Mouse (Mus musculus) embryonic facial prominence, embryonic 12.5 days (tissue): ENCODE data around the gene Gm10337. TPM values are rescaled to one million over a fixed set of nuclear protein-coding genes. Genes with fewer than 3 reads are reported as not detected.

Source experiments
- ATAC-seq: fragments of 200-750 bp; cut with Nextera tagmentation; 2 replicates; pipeline ENCODE4 v1.8.0; 2017; ENCODE audit not compliant: insufficient number of reproducible peaks, insufficient read depth, low FRiP score, low TSS enrichment
- H3K27ac ChIP-seq: fragments of 300-500 bp; sonication (generic); 2 replicates; pipeline ENCODE4 v1.5.1; 2016; ENCODE audit warnings: mild to moderate bottlenecking
- H3K27me3 ChIP-seq: fragments of 300-500 bp; sonication (generic); 2 replicates; pipeline ENCODE4 v1.6.1; 2016; ENCODE audit warnings: mild to moderate bottlenecking, moderate library complexity
- H3K36me3 ChIP-seq: fragments of 300-500 bp; sonication (generic); 2 replicates; pipeline ENCODE4 v1.6.1; 2016; ENCODE audit warnings: mild to moderate bottlenecking
- H3K4me1 ChIP-seq: fragments of 300-500 bp; sonication (generic); 2 replicates; pipeline ENCODE4 v1.6.1; 2016
- H3K4me2 ChIP-seq: fragments of 300-500 bp; sonication (generic); replicated peaks from 2 replicates; pipeline ENCODE4 v1.6.1; 2016; ENCODE audit warnings: mild to moderate bottlenecking, moderate library complexity
- H3K4me3 ChIP-seq: fragments of 300-500 bp; sonication (generic); 2 replicates; pipeline ENCODE4 v1.5.1; 2016; ENCODE audit warnings: mild to moderate bottlenecking
- H3K9ac ChIP-seq: fragments of 300-500 bp; sonication (generic); 2 replicates; pipeline ENCODE4 v1.6.1; 2016; ENCODE audit warnings: mild to moderate bottlenecking, moderate library complexity
- H3K9me3 ChIP-seq: fragments of 300-500 bp; sonication (generic); 2 replicates; pipeline ENCODE4 v1.6.1; 2016; ENCODE audit warnings: mild to moderate bottlenecking, moderate library complexity
- WGBS: fragments of 180-500 bp; shearing (Covaris S2); methylation state at CpG from one replicate; pipeline ENCODE4 v1.1.7; 2016; 5-methylcytosine and 5-hydroxymethylcytosine counted together
- polyA plus RNA-seq: library from polyadenylated mRNA; unstranded; fragments of >200 nt; fragmentation: Nextera tagmentation; extraction: Ambion mirVana; gene quantifications from 2 replicates; pipeline ENCODE4 v1.2.1, GENCODE M21; 2016

The Gm10337 gene
- polyA plus RNA-seq, 1 experiment from 2014 or later = not detected

DNA sequence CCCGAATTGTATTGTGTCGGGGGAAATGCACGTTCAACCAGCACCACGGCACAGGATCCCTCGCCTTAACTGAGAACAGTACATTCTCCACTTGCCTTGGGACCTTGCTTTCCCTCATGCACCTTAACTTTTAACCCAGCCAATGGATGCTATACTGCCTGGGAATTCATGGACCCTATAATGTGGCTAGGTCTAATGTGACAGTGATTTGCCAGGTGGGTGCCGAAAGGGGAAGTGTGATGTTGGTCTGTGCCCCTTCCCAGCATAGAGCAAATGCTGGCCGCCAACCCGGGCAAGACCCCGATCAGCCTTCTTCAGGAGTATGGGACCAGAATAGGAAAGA is 15.3 kb downstream of the Gm10337 start:
- H3K9me3 ChIP-seq = no peaks in the 10 kb centered on the region
- peak overlapping the region; percentile 99 for H3K27ac ChIP-seq
- peak overlapping the region; percentile 81 for H3K9ac ChIP-seq
- peaks cover 26% of the 10 kb centered on the region for H3K4me1 ChIP-seq
- ATAC-seq = no peak
- H3K27me3 ChIP-seq = no peaks in the 10 kb centered on the region
- H3K36me3 ChIP-seq = peaks cover 28% of the 10 kb centered on the region
- WGBS = 15% methylated on average over 9 of the region's 9 CpGs
- H3K4me3 ChIP-seq = peak overlapping the region; percentile 53
- peak overlapping the region; percentile 86 for H3K4me2 ChIP-seq

DNA sequence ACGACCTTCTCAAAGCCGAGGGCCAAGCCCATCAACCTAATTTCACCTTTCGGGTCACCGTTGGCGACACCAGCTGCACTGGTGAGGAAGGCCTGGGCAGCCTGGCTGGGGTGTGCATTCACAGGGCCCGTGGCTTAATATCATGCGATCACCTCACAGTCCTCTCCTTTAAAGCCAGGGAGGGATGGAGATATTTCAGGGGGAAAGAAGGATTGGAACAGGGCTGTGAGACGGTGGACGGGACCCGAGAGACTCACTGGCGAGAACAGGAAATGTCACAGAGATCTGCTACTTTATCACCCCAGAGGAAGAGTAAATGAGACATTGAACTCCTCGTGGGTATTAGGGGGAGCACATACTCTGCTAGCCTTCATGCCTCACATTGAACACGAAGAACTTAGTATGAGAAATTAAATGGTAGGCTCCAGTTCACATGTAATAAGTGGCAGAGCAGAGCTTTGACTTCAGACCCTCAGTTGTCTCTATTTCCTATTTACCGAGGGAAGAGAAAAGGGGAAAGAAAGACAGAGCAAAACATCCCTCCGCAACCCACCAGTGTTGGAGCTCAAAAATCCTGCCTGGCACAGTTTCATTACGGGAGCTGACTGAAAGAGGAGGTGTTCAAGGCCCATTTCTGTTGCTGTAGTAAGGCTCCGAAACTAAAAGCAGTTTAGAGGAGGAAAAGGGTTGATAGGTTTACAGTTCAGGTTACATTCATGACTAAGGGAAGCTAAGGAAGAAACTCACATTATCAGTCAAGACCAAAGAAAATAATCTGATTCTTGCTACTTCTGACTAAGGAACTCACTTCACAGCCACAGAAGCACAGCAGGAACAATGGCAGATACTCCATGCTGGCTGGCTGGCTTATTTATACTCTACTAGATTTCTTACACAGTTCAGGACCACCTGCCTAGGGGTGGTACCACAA is 16.0 kb downstream of the Gm10337 start:
- 68% methylated on average over 17 of the region's 17 CpGs for WGBS
- H3K36me3 ChIP-seq = peaks cover 34% of the 10 kb centered on the region
- peak overlapping the region; percentile 81 for H3K9ac ChIP-seq

DNA sequence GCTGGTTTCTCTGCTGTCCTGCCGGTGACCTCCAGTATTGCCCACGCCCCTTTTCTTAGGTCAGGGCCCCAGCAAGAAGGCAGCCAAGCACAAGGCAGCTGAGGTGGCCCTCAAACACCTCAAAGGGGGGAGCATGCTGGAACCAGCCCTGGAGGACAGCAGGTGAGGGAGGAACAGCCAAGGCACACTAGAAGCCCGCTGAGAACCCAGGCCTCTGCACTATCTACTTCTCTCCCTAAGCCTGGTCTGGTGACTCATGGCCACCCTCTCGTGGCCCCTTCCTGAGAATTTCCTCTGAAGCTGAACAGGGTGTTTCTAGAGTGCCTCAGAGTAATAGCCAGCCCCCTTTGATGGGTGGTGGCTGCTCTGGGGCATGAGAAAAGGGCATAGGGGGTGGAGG is 16.9 kb downstream of the Gm10337 start:
- Histone ChIP-seq H3K36me3 (peaks cover 37% of the 10 kb centered on the region), H3K27me3 (no peaks in the 10 kb centered on the region), H3K4me3 (no peak overlapping the region), H3K27ac (no peak overlapping the region), H3K4me2 (no peak overlapping the region), H3K9me3 (no peaks in the 10 kb centered on the region), H3K9ac (peak overlapping the region; percentile 21; the same call in 1 of the 2 replicates), H3K4me1 (peaks cover 23% of the 10 kb centered on the region)
- 84% methylated on average over 4 of the region's 4 CpGs for WGBS
- no peak for ATAC-seq

More for the DNA sequence above, 16.0 kb downstream of the Gm10337 start:
- H3K9me3 ChIP-seq = no peaks in the 10 kb centered on the region
- H3K27ac ChIP-seq = peak overlapping the region; percentile 99; the same call in 1 of the 2 replicates
- no peaks in the 10 kb centered on the region for H3K27me3 ChIP-seq
- H3K4me1 ChIP-seq = peaks cover 26% of the 10 kb centered on the region
- no peak for ATAC-seq
- peak overlapping the region; percentile 53 for H3K4me3 ChIP-seq
- H3K4me2 ChIP-seq = peak overlapping the region; percentile 86

DNA sequence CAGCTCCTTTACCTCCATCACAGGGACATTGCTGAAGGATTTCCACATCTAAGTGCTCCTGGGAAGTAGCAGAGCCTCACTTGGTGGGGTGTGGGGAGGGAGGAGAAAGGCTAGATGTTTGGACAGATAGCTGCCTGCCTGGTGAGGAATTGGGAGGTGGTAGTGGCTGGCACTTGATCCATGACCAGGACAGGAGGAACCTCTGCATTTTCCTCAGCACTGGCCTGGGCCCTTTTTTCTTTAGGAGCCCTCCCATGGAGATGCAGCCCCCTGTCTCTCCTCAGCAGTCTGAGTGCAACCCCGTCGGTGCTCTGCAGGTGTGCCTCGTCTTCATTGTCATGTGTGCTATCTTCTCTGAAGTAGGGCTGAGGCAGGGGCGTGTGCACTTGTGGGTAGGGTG is 18.0 kb downstream of the Gm10337 start:
- Histone ChIP-seq H3K9me3 (no peaks in the 10 kb centered on the region), H3K36me3 (peaks cover 37% of the 10 kb centered on the region), H3K4me3 (no peak overlapping the region), H3K9ac (no peak overlapping the region), H3K4me1 (peaks cover 14% of the 10 kb centered on the region), H3K4me2 (no peak overlapping the region), H3K27ac (no peak overlapping the region), H3K27me3 (no peaks in the 10 kb centered on the region)
- no peak for ATAC-seq
- 94% methylated on average over 4 of the region's 4 CpGs for WGBS

DNA sequence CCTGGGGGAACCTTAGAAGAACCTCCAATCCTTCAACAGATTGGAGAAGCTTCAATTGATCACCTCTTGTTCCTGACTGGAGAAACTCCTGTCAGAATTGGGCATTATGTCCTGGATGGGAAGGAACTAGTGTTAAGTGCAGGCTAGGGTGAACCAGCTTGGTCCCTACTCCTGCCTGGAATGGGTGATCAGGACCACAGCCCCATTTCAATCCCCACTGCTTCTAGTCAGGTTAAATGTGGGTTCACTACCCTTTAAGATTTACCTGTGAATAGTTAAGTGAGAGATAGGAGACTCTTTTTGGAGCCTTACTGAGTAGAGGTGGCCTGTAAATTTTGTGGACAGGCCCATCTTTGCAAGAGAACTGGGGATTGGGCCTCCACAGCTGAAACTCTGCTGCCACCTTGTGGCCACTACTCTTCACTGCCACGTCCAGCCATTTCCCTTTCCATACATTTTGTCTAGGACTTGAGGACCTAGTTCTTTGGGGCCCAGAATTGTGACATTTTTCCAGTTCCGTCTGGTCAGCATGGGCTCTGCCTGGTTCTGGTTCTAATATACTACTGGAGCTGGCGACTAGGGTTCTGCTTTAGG is 21.5 kb downstream of the Gm10337 start, which contains the start of gene Npff:
TSS of gene Npff (minus strand) at position 51 of the 594 bp plus-strand sequence.
- Histone ChIP-seq H3K9ac (no peak within 1 kb of the TSS), H3K27me3 (no peaks in the 10 kb centered on the region), H3K36me3 (peaks cover 64% of the 10 kb centered on the region), H3K4me3 (no peak within 1 kb of the TSS), H3K4me1 (0 out of 2 replicates have a peak, but pooled peaks cover 4% of the 10 kb centered on the region), H3K27ac (no peak within 1 kb of the TSS), H3K4me2 (no peak within 1 kb of the TSS), H3K9me3 (no peaks in the 10 kb centered on the region)
- WGBS = 6% methylated on average over 3 of the region's 3 CpGs
- no peak for ATAC-seq

DNA sequence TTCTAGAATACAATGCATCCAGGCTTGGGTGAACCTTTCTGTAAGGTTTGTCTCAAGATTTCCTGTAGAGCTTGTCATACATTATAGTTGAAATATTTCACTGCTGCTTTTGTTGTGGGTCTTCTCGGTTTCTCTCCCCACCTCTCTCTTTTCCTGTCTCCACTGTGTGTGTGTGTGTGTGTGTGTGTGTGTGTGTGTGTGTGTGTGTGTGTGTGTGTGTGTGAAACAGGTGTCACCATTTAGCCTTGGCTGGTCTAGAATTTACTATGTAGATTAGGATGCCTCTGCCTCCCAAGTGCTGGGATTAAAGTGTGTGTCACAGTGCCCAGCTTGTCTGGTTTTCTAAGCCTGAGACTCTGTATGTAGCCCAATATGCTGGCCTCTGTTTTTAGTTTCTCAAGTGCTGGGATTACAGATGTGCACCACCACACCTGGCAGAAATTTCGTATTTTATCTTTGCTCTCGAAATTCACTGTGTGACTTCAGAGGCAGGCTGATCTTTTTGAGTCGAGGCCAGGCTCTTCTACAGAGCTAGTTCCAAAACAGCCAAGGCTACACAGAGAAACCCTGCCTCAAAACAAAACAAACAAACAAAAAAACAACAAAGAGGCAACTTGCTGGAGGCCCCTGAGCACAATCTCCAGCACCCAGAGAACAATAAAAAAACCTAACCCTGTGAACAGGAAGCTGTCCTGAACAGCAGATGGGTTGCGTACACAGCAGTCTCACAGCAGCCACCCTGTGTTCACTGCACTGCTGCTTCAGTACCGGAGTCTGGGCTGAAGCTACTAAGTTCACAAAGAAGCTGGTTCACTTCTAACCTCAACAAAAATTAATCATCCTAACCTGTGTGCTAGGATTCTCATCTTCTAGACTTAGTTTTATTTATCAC is 22.8 kb downstream of the Gm10337 start:
- 82% methylated on average over 6 of the region's 6 CpGs for WGBS
- H3K36me3 ChIP-seq = peaks cover 62% of the 10 kb centered on the region
- H3K9ac ChIP-seq = no peak overlapping the region
- H3K9me3 ChIP-seq = no peaks in the 10 kb centered on the region
- H3K4me3 ChIP-seq = no peak overlapping the region
- no peaks in the 10 kb centered on the region for H3K4me1 ChIP-seq
- H3K27me3 ChIP-seq = no peaks in the 10 kb centered on the region
- no peak for ATAC-seq
- H3K27ac ChIP-seq = no peak overlapping the region
- no peak overlapping the region for H3K4me2 ChIP-seq

DNA sequence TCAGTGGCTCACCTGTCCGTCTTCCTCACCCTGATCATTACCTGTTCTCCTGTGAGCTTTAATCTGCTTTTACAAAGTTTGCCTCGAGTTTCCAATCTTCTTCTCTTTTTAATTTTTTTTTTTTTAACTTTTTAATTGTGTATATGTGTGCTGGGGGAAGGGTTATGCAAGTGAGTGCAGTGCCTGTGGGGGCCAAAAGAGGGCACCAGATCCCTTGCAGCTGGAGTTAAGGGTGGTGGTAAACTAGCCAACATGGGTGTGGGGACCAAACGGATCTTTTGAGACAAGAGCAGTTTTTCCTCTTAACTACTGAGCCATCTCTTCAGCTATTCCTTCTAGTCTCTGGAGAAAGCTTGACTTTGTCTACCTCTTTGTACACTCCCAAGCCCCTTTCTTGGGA is 24.4 kb downstream of the Gm10337 start:
- Histone ChIP-seq H3K27ac (no peak overlapping the region), H3K27me3 (no peaks in the 10 kb centered on the region), H3K9ac (no peak overlapping the region), H3K4me1 (no peaks in the 10 kb centered on the region), H3K4me2 (no peak overlapping the region), H3K4me3 (no peak overlapping the region), H3K36me3 (peaks cover 56% of the 10 kb centered on the region), H3K9me3 (no peaks in the 10 kb centered on the region)
- 69% methylated on average over 3 of the region's 3 CpGs for WGBS
- no peak for ATAC-seq

DNA sequence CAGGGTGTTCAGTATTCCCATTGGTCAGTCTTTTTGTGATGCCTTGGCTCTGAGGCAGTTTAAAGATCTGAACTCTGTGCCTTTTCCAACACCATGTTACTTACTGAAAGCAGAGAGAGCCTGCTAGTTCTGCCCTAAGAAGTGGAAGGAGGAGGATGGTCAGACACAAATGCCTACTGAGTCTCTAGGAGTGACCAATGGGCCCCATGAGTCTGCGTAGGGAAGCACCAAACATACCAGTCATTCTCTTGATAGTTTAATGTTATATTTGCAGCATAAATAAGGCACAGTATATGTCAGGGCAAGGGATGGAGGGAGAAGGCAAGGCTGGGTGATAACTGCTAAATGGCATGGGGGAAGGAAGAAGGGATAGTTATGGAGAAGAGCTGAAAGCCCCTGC is 24.9 kb downstream of the Gm10337 start:
- WGBS = 94% methylated on average over 1 of the region's 1 CpGs
- H3K27ac ChIP-seq = no peak overlapping the region
- H3K27me3 ChIP-seq = no peaks in the 10 kb centered on the region
- H3K9ac ChIP-seq = no peak overlapping the region
- no peak overlapping the region for H3K4me3 ChIP-seq
- H3K9me3 ChIP-seq = no peaks in the 10 kb centered on the region
- H3K4me2 ChIP-seq = no peak overlapping the region
- H3K4me1 ChIP-seq = no peaks in the 10 kb centered on the region
- peaks cover 60% of the 10 kb centered on the region for H3K36me3 ChIP-seq
- no peak for ATAC-seq

DNA sequence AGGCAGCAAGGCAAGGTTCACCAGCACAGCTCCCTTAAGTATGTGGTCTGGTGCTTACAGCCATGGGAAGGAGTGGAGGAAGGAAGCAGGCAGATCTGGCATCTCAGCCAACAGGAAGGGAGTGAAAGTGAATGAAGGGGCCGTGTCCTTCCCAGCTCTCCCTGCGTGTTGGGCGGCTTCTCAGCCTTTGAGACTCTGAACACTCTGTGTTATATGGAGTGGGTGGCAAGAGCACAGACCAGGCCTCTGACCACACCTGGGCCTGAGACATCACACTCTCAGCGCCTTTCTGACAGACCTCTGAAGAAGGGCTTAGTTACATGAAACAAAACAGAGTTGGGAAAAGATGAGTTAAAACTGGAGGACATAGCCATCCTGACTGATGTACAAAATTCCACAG is 27.0 kb downstream of the Gm10337 start:
- H3K27me3 ChIP-seq = no peaks in the 10 kb centered on the region
- no peak overlapping the region for H3K27ac ChIP-seq
- no peak overlapping the region for H3K4me2 ChIP-seq
- H3K4me3 ChIP-seq = no peak overlapping the region
- H3K4me1 ChIP-seq = no peaks in the 10 kb centered on the region
- H3K36me3 ChIP-seq = peaks cover 57% of the 10 kb centered on the region
- no peak for ATAC-seq
- no peaks in the 10 kb centered on the region for H3K9me3 ChIP-seq
- H3K9ac ChIP-seq = no peak overlapping the region
- WGBS = 94% methylated on average over 4 of the region's 4 CpGs

DNA sequence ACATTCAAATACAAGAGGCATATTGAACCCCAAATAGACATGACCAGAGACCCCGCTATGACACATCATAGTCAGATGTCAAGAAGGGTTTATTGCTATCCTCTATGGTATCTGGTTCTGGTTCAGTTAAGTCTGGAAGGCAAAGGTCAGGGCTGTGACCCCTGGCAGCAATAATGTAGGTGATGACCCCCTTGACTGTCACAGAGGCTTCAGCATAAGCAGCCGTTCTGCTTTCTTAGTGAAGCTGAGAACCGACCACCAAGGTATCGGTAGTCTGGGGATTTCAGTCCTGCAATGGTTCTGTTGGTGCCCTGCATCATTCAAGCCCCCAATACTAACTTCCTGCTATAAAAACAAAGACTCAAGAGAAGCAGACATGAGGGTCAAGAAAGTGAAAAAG is 28.1 kb downstream of the Gm10337 start:
- H3K4me3 ChIP-seq = no peak overlapping the region
- WGBS = 78% methylated on average over 4 of the region's 4 CpGs
- H3K9ac ChIP-seq = no peak overlapping the region
- H3K27ac ChIP-seq = no peak overlapping the region
- H3K36me3 ChIP-seq = peaks cover 65% of the 10 kb centered on the region
- H3K27me3 ChIP-seq = no peaks in the 10 kb centered on the region
- ATAC-seq = no peak
- H3K4me2 ChIP-seq = no peak overlapping the region
- no peaks in the 10 kb centered on the region for H3K9me3 ChIP-seq
- H3K4me1 ChIP-seq = no peaks in the 10 kb centered on the region

DNA sequence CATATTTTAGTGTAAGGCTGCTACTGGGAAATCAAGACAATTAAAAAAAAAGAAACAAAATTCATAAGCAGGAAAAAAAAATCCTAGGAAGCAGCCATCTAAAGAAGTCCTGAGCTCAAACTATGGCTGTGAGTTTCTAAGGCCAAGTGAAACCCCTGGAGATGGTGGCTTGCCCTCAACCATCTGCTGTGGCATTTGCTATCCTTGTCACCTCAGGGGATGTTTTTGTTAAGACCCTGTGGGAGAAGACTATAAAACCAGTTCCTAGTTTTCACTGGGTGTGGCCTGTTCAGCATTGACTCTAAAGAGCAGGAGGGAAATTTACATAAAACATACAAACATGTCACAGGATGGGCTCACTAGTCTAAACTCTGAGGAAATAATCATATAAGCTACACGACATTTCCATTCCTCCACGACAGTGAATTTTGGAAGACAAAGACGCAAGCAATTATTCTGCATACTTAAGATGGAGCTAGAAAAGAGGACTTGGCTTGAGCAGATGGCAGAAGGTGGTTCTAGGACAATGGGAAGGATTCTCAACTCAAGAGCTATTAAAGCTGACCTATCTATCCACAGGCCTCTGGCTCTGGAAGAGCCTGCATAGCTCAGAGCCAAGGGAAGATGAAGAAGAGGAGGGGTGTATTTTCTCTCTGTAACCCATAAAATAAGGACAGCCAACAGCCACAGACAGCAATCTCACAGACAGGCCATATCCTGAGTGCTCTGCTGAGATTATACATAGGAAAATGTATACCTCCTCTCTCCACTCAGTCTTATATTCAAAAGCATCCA is 28.8 kb downstream of the Gm10337 start:
- WGBS = 91% methylated on average over 3 of the region's 3 CpGs
- H3K4me3 ChIP-seq = no peak overlapping the region
- H3K27me3 ChIP-seq = no peaks in the 10 kb centered on the region
- H3K27ac ChIP-seq = no peak overlapping the region
- no peak overlapping the region for H3K4me2 ChIP-seq
- ATAC-seq = no peak
- peaks cover 70% of the 10 kb centered on the region for H3K36me3 ChIP-seq
- H3K9me3 ChIP-seq = no peaks in the 10 kb centered on the region
- no peak overlapping the region for H3K9ac ChIP-seq
- no peaks in the 10 kb centered on the region for H3K4me1 ChIP-seq
